In the genomic region with DNA sequence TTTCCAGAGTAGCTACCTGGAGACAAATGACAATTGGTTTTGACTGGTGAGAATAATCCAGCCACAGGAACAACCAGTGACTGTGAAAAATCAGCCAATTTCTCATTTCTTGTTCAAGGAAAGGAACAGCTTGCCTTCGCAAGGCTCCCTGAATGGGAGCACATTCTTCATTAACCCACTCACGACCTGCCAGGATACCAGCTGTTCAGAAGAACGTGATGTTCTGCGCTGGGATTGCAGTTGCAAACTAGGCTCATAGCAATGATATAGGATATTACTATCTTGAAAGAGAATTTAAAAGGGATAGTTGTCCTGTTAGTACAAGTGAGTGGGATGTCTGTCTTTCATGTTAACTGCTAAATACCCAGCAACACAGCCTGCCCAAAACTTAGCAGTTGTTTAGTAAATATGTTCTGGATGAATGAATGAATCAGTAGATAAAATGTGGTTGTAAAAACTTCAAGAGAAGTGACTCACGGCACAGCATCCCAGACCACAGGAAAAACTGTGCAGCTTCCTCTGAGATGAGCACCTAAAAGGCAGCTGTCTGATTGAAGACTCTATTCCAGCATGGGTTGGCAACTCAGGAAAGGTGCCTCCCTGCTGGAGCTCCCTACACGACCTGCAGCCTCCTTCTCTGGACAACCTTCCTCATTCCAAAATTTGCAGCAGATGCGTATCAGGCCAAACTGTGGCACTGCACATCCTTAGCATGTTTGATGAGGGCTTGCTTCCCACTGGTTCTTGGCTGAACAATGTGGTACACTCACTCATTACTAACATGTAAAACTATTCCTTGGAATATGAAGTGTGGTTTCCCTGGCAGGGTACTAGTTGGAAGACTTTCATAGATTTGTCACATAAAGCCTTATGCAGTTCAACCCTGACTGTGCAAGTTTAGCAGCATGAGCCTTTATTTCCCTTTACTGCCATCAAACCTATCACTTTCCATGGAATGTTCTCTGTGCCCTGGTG, we compare ENCODE assay signal across 12 mouse cellular contexts.
A peak's percentile ranks its signal among the peaks of the same experiment; 100 is the strongest.
DNase-seq lines count a peak whose midpoint lies in the region; ATAC-seq and TF ChIP-seq lines count a peak whose summit lies in the region.
"Had no signal": no experiment of that assay in that cellular context is flagged by ENCODE, and none has a peak within 500 bp of the region (broad histone marks: within the 10 kb centered on the region; RNA-seq: fewer than 3 reads in every experiment).

No protein-coding gene starts in this region.

- H3K9me3 ChIP-seq in midbrain, postnatal 0 days (ENCODE audit: low read length): no peaks in the 10 kb centered on the region
- H3K9me3 ChIP-seq in midbrain, embryonic 10.5 days (replicated peaks): no peaks in the 10 kb centered on the region
- no peaks in the 10 kb centered on the region for H3K9me3 ChIP-seq in kidney, embryonic 14.5 days (ENCODE audit: control insufficient read depth, low read length)
- no peaks in the 10 kb centered on the region for H3K9me3 ChIP-seq in heart, embryonic 12.5 days (replicated peaks)
- H3K9me3 ChIP-seq: intestine, embryonic 15.5 days; liver, embryonic 13.5 days had no signal

- H3K9ac ChIP-seq in midbrain, postnatal 0 days (replicated peaks; ENCODE audit: low read length, poor library complexity, severe bottlenecking): no peak overlapping the region
- H3K9ac ChIP-seq in kidney, embryonic 14.5 days (ENCODE audit: low read depth, low read length): no peak overlapping the region
- no peak overlapping the region for H3K9ac ChIP-seq in heart, embryonic 12.5 days
- H3K9ac ChIP-seq: intestine, embryonic 15.5 days; liver, embryonic 13.5 days had no signal

- no peaks in the 10 kb centered on the region for H3K36me3 ChIP-seq in midbrain, postnatal 0 days (ENCODE audit: insufficient read depth, low read length)
- no peaks in the 10 kb centered on the region for H3K36me3 ChIP-seq in midbrain, embryonic 10.5 days
- no peaks in the 10 kb centered on the region for H3K36me3 ChIP-seq in kidney, embryonic 14.5 days (ENCODE audit: control insufficient read depth, insufficient read depth, low read length)
- H3K36me3 ChIP-seq in heart, embryonic 12.5 days: no peaks in the 10 kb centered on the region
- H3K36me3 ChIP-seq: intestine, embryonic 15.5 days; liver, embryonic 13.5 days had no signal

- no peaks in the 10 kb centered on the region for H3K27me3 ChIP-seq in midbrain, postnatal 0 days (ENCODE audit: insufficient read depth, low read length)
- H3K27me3 ChIP-seq in midbrain, embryonic 10.5 days (ENCODE audit: low read depth, poor library complexity, severe bottlenecking): no peaks in the 10 kb centered on the region
- no peaks in the 10 kb centered on the region for H3K27me3 ChIP-seq in kidney, embryonic 14.5 days (ENCODE audit: control insufficient read depth, insufficient read depth, low read length)
- no peaks in the 10 kb centered on the region for H3K27me3 ChIP-seq in heart, embryonic 12.5 days (replicated peaks)
- H3K27me3 ChIP-seq: intestine, embryonic 15.5 days; liver, embryonic 13.5 days had no signal

- H3K27ac ChIP-seq in midbrain, postnatal 0 days (ENCODE audit: low read depth, low read length): no peak overlapping the region
- H3K27ac ChIP-seq in midbrain, embryonic 10.5 days (replicated peaks): no peak overlapping the region
- H3K27ac ChIP-seq in kidney, embryonic 14.5 days (ENCODE audit: low read depth, low read length): no peak overlapping the region
- no peak overlapping the region for H3K27ac ChIP-seq in heart, embryonic 12.5 days (ENCODE audit: poor library complexity, severe bottlenecking)
- H3K27ac ChIP-seq: intestine, embryonic 15.5 days; liver, embryonic 13.5 days had no signal

- DNase-seq in cerebellum, postnatal 10 days: peak; percentile 30 to 46
- DNase-seq in cerebellum, adult 11 months: no peak
- peak; percentile 60 for DNase-seq in midbrain, postnatal 0 days (ENCODE audit: low spot score)
- DNase-seq in midbrain, embryonic 10.5 days (ENCODE audit: low spot score): no peak
- peak; percentile 21 to 49 for DNase-seq in left cerebral cortex, adult 8-10 months (ENCODE audit: low spot score in 2 of 2)
- DNase-seq in telencephalon, adult 2 months (ENCODE audit: low read depth, low spot score): peak; percentile 64
- DNase-seq: gastrocnemius, postnatal 36 days; kidney, postnatal 4 days; liver, embryonic 13.5 days had no signal

- H3K4me2 ChIP-seq in midbrain, postnatal 0 days (ENCODE audit: low read depth, low read length, poor library complexity, severe bottlenecking): no peak overlapping the region
- no peak overlapping the region for H3K4me2 ChIP-seq in kidney, embryonic 14.5 days (replicated peaks; ENCODE audit: low read depth, low read length)
- no peak overlapping the region for H3K4me2 ChIP-seq in heart, embryonic 12.5 days
- H3K4me2 ChIP-seq: intestine, embryonic 15.5 days; liver, embryonic 13.5 days had no signal

- no peaks in the 10 kb centered on the region for H3K4me1 ChIP-seq in midbrain, postnatal 0 days (ENCODE audit: insufficient read depth, low read length)
- no peaks in the 10 kb centered on the region for H3K4me1 ChIP-seq in midbrain, embryonic 10.5 days
- no peaks in the 10 kb centered on the region for H3K4me1 ChIP-seq in kidney, embryonic 14.5 days (ENCODE audit: control insufficient read depth, insufficient read depth, low read length)
- no peaks in the 10 kb centered on the region for H3K4me1 ChIP-seq in heart, embryonic 12.5 days (replicated peaks)
- H3K4me1 ChIP-seq: intestine, embryonic 15.5 days; liver, embryonic 13.5 days had no signal

- no peak overlapping the region for H3K4me3 ChIP-seq in midbrain, postnatal 0 days (ENCODE audit: low read depth, low read length)
- no peak overlapping the region for H3K4me3 ChIP-seq in midbrain, embryonic 10.5 days
- no peak overlapping the region for H3K4me3 ChIP-seq in kidney, embryonic 14.5 days (ENCODE audit: low read length)
- H3K4me3 ChIP-seq in heart, embryonic 12.5 days: no peak overlapping the region
- H3K4me3 ChIP-seq: intestine, embryonic 15.5 days; liver, embryonic 13.5 days had no signal

- no peak for ATAC-seq in midbrain, postnatal 0 days (ENCODE audit: low FRiP score)
- ATAC-seq in kidney, embryonic 14.5 days (ENCODE audit: low FRiP score, low TSS enrichment): no peak
- no peak for ATAC-seq in heart, embryonic 12.5 days (ENCODE audit: insufficient number of reproducible peaks, low FRiP score)
- ATAC-seq: intestine, embryonic 15.5 days had no signal

- 76% methylated on average over 7 of the region's 7 CpGs for WGBS in midbrain, postnatal 0 days
- 84% methylated on average over 7 of the region's 7 CpGs for WGBS in midbrain, embryonic 10.5 days
- 73% methylated on average over 7 of the region's 7 CpGs for WGBS in kidney, embryonic 14.5 days
- WGBS in heart, embryonic 12.5 days: 70% methylated on average over 7 of the region's 7 CpGs

- no peak for TF ChIP-seq CTCF in midbrain, postnatal 0 days (IDR thresholded peaks at IDR 0.05)

Comparison
In these comparisons a context has a peak if more than half of its experiments do, and no peak if none do; other contexts are left out.
1. DNase-seq: peak in cerebellum, postnatal 10 days (2 of 2), midbrain, postnatal 0 days (single experiment), left cerebral cortex, adult 8-10 months (2 of 2) and telencephalon, adult 2 months (single experiment); none in cerebellum, adult 11 months (single experiment) and midbrain, embryonic 10.5 days (single experiment).